Mouse (Mus musculus) myocyte (in vitro differentiated cells): ENCODE measurements around the gene Plekhg6.

ENCODE experiments used
- MAX ChIP-seq: IDR thresholded peaks from one replicate; pipeline ENCODE4 v1.6.1; 2011; ENCODE audit warnings: low read depth, mild to moderate bottlenecking, control low read depth
- MYOD1 ChIP-seq, 3 experiments: IDR thresholded peaks; one replicate each; pipeline ENCODE4 v1.6.1; 2011; ENCODE audit warnings: control low read depth in 2 of 3, low read depth in 2 of 3, mild to moderate bottlenecking in 2 of 3, moderate library complexity in 1 of 3; ENCODE audit not compliant: insufficient read length in 2 of 3, control insufficient read depth in 1 of 3
- POLR2A ChIP-seq: IDR thresholded peaks from one replicate; pipeline ENCODE4 v1.6.1; 2011; ENCODE audit warnings: low read depth, mild to moderate bottlenecking, control low read depth, moderate library complexity; ENCODE audit not compliant: insufficient read length
- POLR2AphosphoS2 ChIP-seq: IDR thresholded peaks from one replicate; pipeline ENCODE4 v1.6.1; 2011; ENCODE audit warnings: low read depth, control low read depth; ENCODE audit not compliant: insufficient read length
- SRF ChIP-seq: IDR thresholded peaks from one replicate; pipeline ENCODE4 v1.6.1; 2011; ENCODE audit warnings: low read depth; ENCODE audit not compliant: control insufficient read depth, insufficient read length
- TCF3 ChIP-seq: IDR thresholded peaks from one replicate; pipeline ENCODE4 v1.6.1; 2011; ENCODE audit warnings: low read depth, control low read depth; ENCODE audit not compliant: insufficient read length
- USF1 ChIP-seq: IDR thresholded peaks from one replicate; pipeline ENCODE4 v1.6.1; 2011; ENCODE audit warnings: low read depth, mild to moderate bottlenecking, control low read depth, moderate library complexity

- TF ChIP-seq POLR2A (no peak), USF1 (no peak), MYOD1 (IDR thresholded peaks at IDR 0.05; ENCODE audit: control insufficient read depth in 1 of 3, insufficient read length in 2 of 3, low read depth in 2 of 3) (no peak), POLR2AphosphoS2 (no peak), TCF3 (no peak), SRF (no peak), MAX (no peak)
Observed at GRCm38 (mm10) chr6:125328243-125328642, 52.4 kb downstream of the Plekhg6 start.
